Mouse (Mus musculus): Measurements from ENCODE around the gene Gm17727. TPM values are rescaled to one million over a fixed set of nuclear protein-coding genes. Genes with fewer than 3 reads are reported as not detected.
"Not testable (repeated sequence)": the region's sequence is repeated elsewhere in the genome, so short reads cannot be mapped to it uniquely, and the experiment has no call there.

Gm17727 gene
- total RNA-seq (2021), result not detected
- long read RNA-seq, experiment 1, result 0 reads
- long read RNA-seq, experiment 2, result 0 reads

DNA sequence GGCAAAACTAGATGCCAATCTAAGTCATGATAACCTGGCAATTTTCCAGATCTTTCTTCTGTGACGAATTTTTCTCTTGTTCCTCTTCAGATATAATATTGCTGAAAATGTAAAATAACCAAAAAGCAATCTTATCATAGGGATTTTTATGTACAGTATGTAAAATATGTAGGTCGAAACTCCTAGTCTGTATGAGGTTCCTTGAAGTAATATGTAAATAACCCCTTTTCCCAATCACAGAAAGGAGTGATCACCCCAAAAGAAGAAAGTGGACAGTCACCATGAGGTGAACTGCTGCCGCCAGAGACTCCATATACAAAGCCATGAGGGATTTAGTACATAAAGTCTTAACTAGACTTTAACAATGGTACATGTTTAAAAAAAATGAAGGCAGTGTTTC lies at the start of gene Gm17727:
TSS of gene Gm17727 (minus strand) at position 101 of the 400 bp plus-strand sequence.
- no peak for DNase-seq (ENCODE audit: low spot score in 2 of 2)
- Histone ChIP-seq H3K27ac (no peak within 1 kb of the TSS), H3K4me3 (no peak within 1 kb of the TSS)
- TF ChIP-seq CTCF (conservative IDR thresholded peaks at IDR 0.05), result no peak

DNA sequence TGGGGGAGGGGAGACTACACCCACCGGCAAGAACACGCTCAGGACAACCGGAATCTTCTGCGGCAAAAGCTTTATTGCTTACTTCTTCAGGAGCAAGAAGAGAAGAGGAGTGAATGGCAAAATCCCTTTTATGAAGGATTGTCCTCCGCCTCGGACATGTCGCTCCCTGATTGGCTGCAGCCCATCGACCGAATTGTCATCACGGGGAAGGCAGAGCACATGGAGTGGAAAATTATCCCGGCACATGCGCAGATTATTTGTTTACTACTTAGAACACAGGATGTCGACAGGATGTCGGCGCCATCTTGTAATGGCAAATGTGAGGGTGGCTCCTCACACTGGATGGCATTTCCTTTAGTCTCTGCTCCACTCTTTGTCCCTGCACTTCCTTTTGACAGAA lies 40.0 kb upstream of the Gm17727 start:
- not testable (repeated sequence) for H3K4me3 ChIP-seq; DNase-seq (ENCODE audit: low spot score in 2 of 2); H3K27ac ChIP-seq

DNA sequence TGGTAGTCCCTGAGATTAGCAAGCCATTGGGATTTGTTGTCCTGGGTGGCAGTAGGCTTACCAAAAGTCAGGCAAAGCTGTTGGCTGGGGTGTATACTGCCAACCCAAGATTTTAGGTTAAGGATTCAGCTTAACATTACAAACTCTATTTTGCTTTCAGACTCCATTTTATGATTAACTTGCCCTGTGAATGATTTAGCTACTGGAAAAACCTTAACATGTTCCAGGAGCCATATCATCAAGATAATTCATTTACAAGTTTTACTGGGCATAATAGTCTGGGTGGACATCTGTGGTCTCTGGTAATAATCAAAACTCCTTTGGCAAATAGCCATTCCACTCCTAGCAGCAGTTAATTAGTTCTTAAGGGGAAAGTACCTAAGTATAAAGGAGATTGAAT lies 20.2 kb upstream of the Gm17727 start:
- Histone ChIP-seq H3K4me3 (no peak overlapping the region), H3K27ac (no peak overlapping the region)
- TF ChIP-seq CTCF (conservative IDR thresholded peaks at IDR 0.05), result no peak
- DNase-seq (ENCODE audit: low spot score in 2 of 2), result no peak

DNA sequence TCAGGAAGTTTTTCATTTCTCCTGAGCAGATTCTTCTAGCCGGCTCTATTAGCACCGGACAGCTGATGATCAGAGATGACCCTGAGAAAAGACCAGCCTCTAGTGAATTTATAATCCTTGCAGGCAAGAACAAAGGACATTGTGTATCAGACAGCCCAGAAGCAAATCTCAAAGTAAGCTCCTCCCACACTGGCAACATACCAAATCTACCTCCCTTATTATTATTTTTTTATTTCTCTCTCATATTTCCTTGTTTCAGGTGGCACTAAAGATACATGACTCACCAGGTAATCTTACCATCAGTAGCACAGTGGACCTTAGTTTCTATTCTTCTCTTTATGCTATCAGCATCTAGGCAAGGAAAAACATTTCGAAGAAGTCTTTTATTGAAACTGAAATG lies 12.1 kb upstream of the Gm17727 start, which contains the start of the genes Gm27235 and D730048I06Rik:
TSS of gene Gm27235 (minus strand) at position 101 of the 400 bp plus-strand sequence.
TSS of gene D730048I06Rik (minus strand) at position 112 of the 400 bp plus-strand sequence.
- DNase-seq (ENCODE audit: low spot score in 2 of 2), result no peak
- Histone ChIP-seq H3K4me3 (no peak within 1 kb of the TSS), H3K27ac (no peak within 1 kb of the TSS)
- no peak for TF ChIP-seq CTCF (conservative IDR thresholded peaks at IDR 0.05)

DNA sequence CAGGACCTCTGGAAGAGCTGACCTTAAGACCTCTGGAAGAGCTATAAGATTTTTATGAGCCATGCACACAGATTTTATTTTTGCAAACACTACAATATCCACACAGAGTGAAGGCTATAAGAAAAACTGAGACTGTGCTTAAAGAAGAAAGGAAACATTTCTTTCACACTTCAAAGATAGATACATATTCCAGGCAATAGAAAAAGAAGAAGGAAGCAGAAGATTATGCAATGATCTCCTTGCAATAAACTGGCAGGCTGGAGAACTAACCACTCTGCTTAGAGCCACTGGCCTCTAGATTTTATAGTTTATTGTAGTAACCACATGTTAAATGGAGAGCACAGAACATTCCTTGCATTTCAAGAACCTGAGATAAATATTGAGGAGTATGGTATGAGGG lies 21.1 kb downstream of the Gm17727 start:
- TF ChIP-seq CTCF (conservative IDR thresholded peaks at IDR 0.05), result no peak
- Histone ChIP-seq H3K27ac (no peak overlapping the region), H3K4me3 (no peak overlapping the region)
- DNase-seq (ENCODE audit: low spot score in 2 of 2), result no peak

DNA sequence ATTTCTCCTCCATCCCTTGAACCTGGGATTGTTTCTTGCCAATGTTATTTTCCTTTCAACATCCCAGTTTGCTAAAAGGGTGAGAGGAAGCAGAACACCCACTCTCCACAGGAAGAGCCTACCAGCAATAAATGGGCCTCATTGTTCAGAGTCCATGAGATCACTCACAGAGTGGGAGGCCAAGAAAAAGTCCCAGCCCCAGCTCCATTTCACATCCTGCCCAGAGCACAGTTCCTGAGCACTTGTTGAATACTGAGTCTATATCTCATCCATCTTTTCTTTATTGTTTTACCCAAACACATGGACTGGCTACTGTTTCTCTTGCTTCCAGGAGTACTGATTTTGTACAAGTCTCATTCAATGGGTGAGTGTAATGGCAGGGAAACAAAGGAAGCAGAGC lies 37.2 kb downstream of the Gm17727 start, which contains the start of gene Gm17677:
TSS of gene Gm17677 (plus strand) at position 301 of the 400 bp plus-strand sequence.
- no peak for TF ChIP-seq CTCF (conservative IDR thresholded peaks at IDR 0.05)
- DNase-seq (ENCODE audit: low spot score in 2 of 2), result no peak

More for the DNA sequence above, 37.2 kb downstream of the Gm17727 start, which contains the start of gene Gm17677:
- no peak within 1 kb of the TSS for H3K4me3 ChIP-seq
- no peak within 1 kb of the TSS for H3K27ac ChIP-seq

Other genes with a start within 250 kb of the Gm17727 start
- 10 to 100 TPM; 13.9 to 14.9 TPM for gene Ddx25, start 219.6 kb downstream of the Gm17727 start, total RNA-seq (2021)
- 10 to 100 TPM; 13.0 to 14.2 TPM for gene Pus3, start 219.5 kb downstream of the Gm17727 start, total RNA-seq (2021)
- gene Pate2, start 207.8 kb downstream of the Gm17727 start, total RNA-seq (2021), result under 1 TPM; 0.74 to 0.79 TPM
- 10 to 100 TPM; 13.0 to 15.8 TPM for gene Hyls1, start 207.7 kb downstream of the Gm17727 start, total RNA-seq (2021)
- not detected for gene Pate4, start 166.2 kb downstream of the Gm17727 start, total RNA-seq (2021)
- gene Pate3, start 129.9 kb downstream of the Gm17727 start, total RNA-seq (2021), result not detected
- gene Pate1, start 90.7 kb downstream of the Gm17727 start, total RNA-seq (2021), result not detected
- gene Gm17677, start 37.1 kb downstream of the Gm17727 start, total RNA-seq (2021), result not detected
- gene Gm27235, start 12.0 kb upstream of the Gm17727 start, total RNA-seq (2021), result not detected
- not detected for gene D730048I06Rik, start 12.0 kb upstream of the Gm17727 start, total RNA-seq (2021)
- not detected for gene 9230110F15Rik, start 66.0 kb upstream of the Gm17727 start, total RNA-seq (2021)
- gene 9230113P08Rik, start 130.3 kb upstream of the Gm17727 start, total RNA-seq (2021), result not detected